ENCODE assay signal across 8 mouse cellular contexts in genomic region chr3:153943901-153944334, GRCm38 (mm10). TPM values are rescaled to one million over a fixed set of nuclear protein-coding genes. Genes with fewer than 3 reads are reported as not detected.
A peak's percentile ranks its signal among the peaks of the same experiment; 100 is the strongest.
DNase-seq lines count a peak whose midpoint lies in the region; ATAC-seq and TF ChIP-seq lines count a peak whose summit lies in the region.

No protein-coding gene starts in this region.

- ATAC-seq in forebrain, embryonic 16.5 days, result peak; percentile 48

- WGBS in forebrain, embryonic 16.5 days, result under 1% methylated on average over 19 of the region's 19 CpGs
- WGBS in macrophage (ENCODE audit: missing documents), result under 1% methylated on average over 19 of the region's 19 CpGs

- DNase-seq in layer of hippocampus, adult 2 months (ENCODE audit: low spot score in 2 of 2), result peak in 1 of 2 experiments; percentile 18
- no peak for DNase-seq in layer of hippocampus, postnatal 10 days (ENCODE audit: low spot score in 2 of 2)
- peak; percentile 72 for DNase-seq in adipocyte (ENCODE audit: low spot score)
- DNase-seq in right cerebral cortex, postnatal 4 days, result no peak
- no peak for DNase-seq in ovary, postnatal 36 days (ENCODE audit: low spot score)
- DNase-seq in spleen, postnatal 36 days (ENCODE audit: low spot score in 2 of 2), result no peak

- H3K9ac ChIP-seq in forebrain, embryonic 16.5 days (replicated peaks; ENCODE audit: low read depth, low read length), result peak overlapping the region; percentile 69

- H3K36me3 ChIP-seq in forebrain, embryonic 16.5 days (ENCODE audit: control insufficient read depth, insufficient read depth), result no peaks in the 10 kb centered on the region
- peaks cover 13% of the 10 kb centered on the region for H3K36me3 ChIP-seq in macrophage (ENCODE audit: inconsistent target)

- no peaks in the 10 kb centered on the region for H3K9me3 ChIP-seq in forebrain, embryonic 16.5 days (ENCODE audit: control insufficient read depth, low read length)

- peak overlapping the region; percentile 62 for H3K4me3 ChIP-seq in layer of hippocampus, adult 2 months
- H3K4me3 ChIP-seq in forebrain, embryonic 16.5 days (replicated peaks; ENCODE audit: low read length), result peak overlapping the region; percentile 68
- H3K4me3 ChIP-seq in macrophage (ENCODE audit: inconsistent target), result peak overlapping the region; percentile 61

- H3K79me2 ChIP-seq in macrophage (ENCODE audit: inconsistent target), result peaks cover 24% of the 10 kb centered on the region

- H3K4me1 ChIP-seq in forebrain, embryonic 16.5 days (replicated peaks; ENCODE audit: control insufficient read depth, insufficient read depth, low read length), result peaks cover 18% of the 10 kb centered on the region

- no peaks in the 10 kb centered on the region for H3K27me3 ChIP-seq in forebrain, embryonic 16.5 days (replicated peaks; ENCODE audit: control insufficient read depth, insufficient read depth, low read length)

- peak overlapping the region; percentile 91 for H3K4me2 ChIP-seq in forebrain, embryonic 16.5 days (ENCODE audit: low read length)

- H3K27ac ChIP-seq in layer of hippocampus, adult 2 months, result peak overlapping the region; percentile 89
- H3K27ac ChIP-seq in forebrain, embryonic 16.5 days (ENCODE audit: low read length), result peak overlapping the region; percentile 58; the same call in 1 of the 2 replicates
- H3K27ac ChIP-seq in macrophage, result peak overlapping the region; percentile 54

- TF ChIP-seq CTCF in layer of hippocampus, adult 2 months (conservative IDR thresholded peaks at IDR 0.05), result no peak

RNA-seq across cellular contexts. Expression of gene Acadm, which starts 0.5 kb away (rescaled TPM):
- 10 to 100 TPM; 41.5 to 53.9 TPM for total RNA-seq in layer of hippocampus, adult 2 months (2021)
- 10 to 100 TPM; 43.8 to 58.1 TPM for total RNA-seq in layer of hippocampus, postnatal 10 days (2021)
- polyA plus RNA-seq in forebrain, embryonic 16.5 days (2015; fragmentation: Nextera tagmentation; extraction: Ambion mirVana), result 37.6 and 41.8 TPM in 2 replicates
- 100 to 1,000 TPM in 5 of 26 experiments, 10 to 100 TPM in 21; 11.6 to 164 (median 58.3) TPM for total RNA-seq in macrophage (2018; cell fraction: chromatin; rRNA removed)
- 10 to 100 TPM; 30.7 to 64.4 (median 43.7) TPM for total RNA-seq in macrophage (2018; cell fraction: cytosol; rRNA removed)
- 100 to 1,000 TPM in 2 of 26 experiments, 10 to 100 TPM in 24; 17.4 to 127 (median 36.5) TPM for total RNA-seq in macrophage (2018; cell fraction: nucleus; rRNA removed)
- 59.8 to 139 TPM (median 60.2 TPM) in 3 replicates for polyA plus RNA-seq in macrophage (2018)

RNA-seq across cellular contexts. Expression of gene Slc44a5, which starts 29.3 kb away (rescaled TPM):
- 10 to 100 TPM; 52.6 to 57.5 TPM for total RNA-seq in layer of hippocampus, adult 2 months (2021)
- 10 to 100 TPM; 45.5 to 48.6 TPM for total RNA-seq in layer of hippocampus, postnatal 10 days (2021)
- 8.3 and 9.1 TPM in 2 replicates for polyA plus RNA-seq in forebrain, embryonic 16.5 days (2015; fragmentation: Nextera tagmentation; extraction: Ambion mirVana)
- total RNA-seq in macrophage (2018; cell fraction: chromatin; rRNA removed), result not detected
- under 1 TPM in 1 of 26 experiments, not detected in 25; 0.04 TPM for total RNA-seq in macrophage (2018; cell fraction: cytosol; rRNA removed)
- total RNA-seq in macrophage (2018; cell fraction: nucleus; rRNA removed), result not detected
- polyA plus RNA-seq in macrophage (2018), result not detected in 3 replicates

RNA-seq across cellular contexts. Expression of gene Rabggtb, which starts 31.1 kb away (rescaled TPM):
- 10 to 100 TPM; 68.7 to 72.6 TPM for total RNA-seq in layer of hippocampus, adult 2 months (2021)
- total RNA-seq in layer of hippocampus, postnatal 10 days (2021), result 10 to 100 TPM; 73.5 to 80.8 TPM
- 49.3 and 50.6 TPM in 2 replicates for polyA plus RNA-seq in forebrain, embryonic 16.5 days (2015; fragmentation: Nextera tagmentation; extraction: Ambion mirVana)
- total RNA-seq in macrophage (2018; cell fraction: chromatin; rRNA removed), result 100 to 1,000 TPM in 4 of 26 experiments, 10 to 100 TPM in 22; 38.2 to 122 (median 72.1) TPM
- total RNA-seq in macrophage (2018; cell fraction: cytosol; rRNA removed), result 10 to 100 TPM; 22.0 to 47.2 (median 39.2) TPM
- total RNA-seq in macrophage (2018; cell fraction: nucleus; rRNA removed), result 100 to 1,000 TPM in 1 of 26 experiments, 10 to 100 TPM in 25; 35.0 to 137 (median 56.3) TPM
- polyA plus RNA-seq in macrophage (2018), result 43.2 to 56.8 TPM (median 47.0 TPM) in 3 replicates

RNA-seq across cellular contexts. Expression of gene Msh4, which starts 38.0 kb away (rescaled TPM):
- total RNA-seq in layer of hippocampus, adult 2 months (2021), result under 1 TPM; 0.49 to 0.51 TPM
- under 1 TPM; 0.59 to 0.71 TPM for total RNA-seq in layer of hippocampus, postnatal 10 days (2021)
- 0.14 and 0.24 TPM in 2 replicates for polyA plus RNA-seq in forebrain, embryonic 16.5 days (2015; fragmentation: Nextera tagmentation; extraction: Ambion mirVana)
- total RNA-seq in macrophage (2018; cell fraction: chromatin; rRNA removed), result 1 to 10 TPM in 11 of 26 experiments, under 1 TPM in 15; 0.25 to 2.4 (median 0.86) TPM
- total RNA-seq in macrophage (2018; cell fraction: cytosol; rRNA removed), result under 1 TPM in 4 of 26 experiments, not detected in 22; 0.05 to 0.15 (median 0.07) TPM
- total RNA-seq in macrophage (2018; cell fraction: nucleus; rRNA removed), result 1 to 10 TPM in 1 of 26 experiments, under 1 TPM in 23, not detected in 2; 0.24 to 1.1 (median 0.55) TPM
- polyA plus RNA-seq in macrophage (2018), result not detected in 3 replicates
